Mouse (Mus musculus): ENCODE results near the gene Spata5. TPM values are rescaled to one million over a fixed set of nuclear protein-coding genes. Genes with fewer than 3 reads are reported as not detected.

The Spata5 gene
- polyA plus RNA-seq, 1 experiment from 2014 or later = 17.8 TPM

- no peaks in the 10 kb centered on the region for H3K27me3 ChIP-seq
- H3K9ac ChIP-seq = peak overlapping the region; percentile 17
- WGBS (ENCODE audit: insufficient replicate concordance) = 20% methylated on average over 7 of the region's 7 CpGs
- no peaks in the 10 kb centered on the region for H3K36me3 ChIP-seq (replicated peaks)
- peaks cover 90% of the 10 kb centered on the region for H3K4me1 ChIP-seq (replicated peaks)
- H3K27ac ChIP-seq (replicated peaks) = peak overlapping the region; percentile 94
- no peak for ATAC-seq (ENCODE audit: insufficient read depth)
- H3K4me3 ChIP-seq (replicated peaks) = no peak overlapping the region
- no peak overlapping the region for H3K4me2 ChIP-seq
- H3K9me3 ChIP-seq (replicated peaks) = no peaks in the 10 kb centered on the region
These were observed 136.9 kb downstream of the Spata5 start for GRCm38 (mm10) chr3:37556412-37557113.

GRCm38 (mm10) chr3:37557741-37558479 lies 138.2 kb downstream of the Spata5 start:
- H3K27me3 ChIP-seq = no peaks in the 10 kb centered on the region
- peak overlapping the region; percentile 94 for H3K27ac ChIP-seq (replicated peaks)
- H3K9ac ChIP-seq = peak overlapping the region; percentile 31
- H3K4me1 ChIP-seq (replicated peaks) = peaks cover 87% of the 10 kb centered on the region
- no peaks in the 10 kb centered on the region for H3K9me3 ChIP-seq (replicated peaks)
- ATAC-seq (ENCODE audit: insufficient read depth) = peak; percentile 69
- H3K36me3 ChIP-seq (replicated peaks) = no peaks in the 10 kb centered on the region
- 15% methylated on average over 4 of the region's 4 CpGs for WGBS (ENCODE audit: insufficient replicate concordance)
- peak overlapping the region; percentile 21; the same call in 1 of the 2 replicates for H3K4me2 ChIP-seq
- H3K4me3 ChIP-seq (replicated peaks) = no peak overlapping the region

- 17% methylated on average over 2 of the region's 2 CpGs for WGBS (ENCODE audit: insufficient replicate concordance)
- Histone ChIP-seq H3K9ac (peak overlapping the region; percentile 25; the same call in 1 of the 2 replicates), H3K27me3 (no peaks in the 10 kb centered on the region), H3K36me3 (replicated peaks) (no peaks in the 10 kb centered on the region), H3K4me3 (replicated peaks) (no peak overlapping the region), H3K4me1 (replicated peaks) (peaks cover 87% of the 10 kb centered on the region), H3K4me2 (peak overlapping the region; percentile 46), H3K27ac (replicated peaks) (peak overlapping the region; percentile 94), H3K9me3 (replicated peaks) (no peaks in the 10 kb centered on the region)
- peak; percentile 89 for ATAC-seq (ENCODE audit: insufficient read depth)
These were observed 139.6 kb downstream of the Spata5 start for GRCm38 (mm10) chr3:37559339-37559738.

- Histone ChIP-seq H3K9me3 (replicated peaks) (no peaks in the 10 kb centered on the region), H3K27me3 (no peaks in the 10 kb centered on the region), H3K4me3 (replicated peaks) (no peak overlapping the region), H3K36me3 (replicated peaks) (no peaks in the 10 kb centered on the region), H3K9ac (no peak overlapping the region), H3K4me1 (replicated peaks) (peaks cover 83% of the 10 kb centered on the region), H3K4me2 (no peak overlapping the region), H3K27ac (replicated peaks) (peak overlapping the region; percentile 74)
- ATAC-seq (ENCODE audit: insufficient read depth) = no peak
- WGBS (ENCODE audit: insufficient replicate concordance) = 80% methylated on average over 3 of the region's 3 CpGs
These were observed 141.8 kb downstream of the Spata5 start for GRCm38 (mm10) chr3:37561466-37561865.

DNA sequence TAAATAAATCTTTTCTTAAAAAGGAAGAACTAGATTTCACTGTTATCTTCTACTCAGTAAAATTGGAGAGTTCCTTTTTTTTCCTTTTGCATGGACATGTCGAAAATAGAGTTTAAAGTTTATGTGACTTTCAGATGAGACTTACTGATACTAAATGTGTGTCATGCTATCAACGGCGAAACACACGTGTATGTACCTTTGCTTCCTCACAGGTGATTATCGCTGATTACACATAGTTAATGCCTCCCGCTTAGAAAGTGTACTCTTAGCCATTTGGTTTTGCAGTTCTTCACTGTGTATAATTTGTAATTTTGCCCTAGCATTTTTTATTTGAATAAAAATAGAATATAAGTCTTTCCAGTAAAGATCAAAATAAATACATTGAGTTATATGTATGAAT lies 146.4 kb downstream of the Spata5 start:
- Histone ChIP-seq H3K36me3 (replicated peaks) (no peaks in the 10 kb centered on the region), H3K4me2 (peak overlapping the region; percentile 37; the same call in 1 of the 2 replicates), H3K27ac (replicated peaks) (peak overlapping the region; percentile 68), H3K9me3 (replicated peaks) (no peaks in the 10 kb centered on the region), H3K4me1 (replicated peaks) (peaks cover 72% of the 10 kb centered on the region), H3K9ac (no peak overlapping the region), H3K27me3 (no peaks in the 10 kb centered on the region), H3K4me3 (replicated peaks) (no peak overlapping the region)
- 53% methylated on average over 6 of the region's 6 CpGs for WGBS (ENCODE audit: insufficient replicate concordance)
- ATAC-seq (ENCODE audit: insufficient read depth) = peak; percentile 61

- no peaks in the 10 kb centered on the region for H3K27me3 ChIP-seq
- no peak overlapping the region for H3K4me3 ChIP-seq (replicated peaks)
- no peak overlapping the region for H3K9ac ChIP-seq
- H3K36me3 ChIP-seq (replicated peaks) = no peaks in the 10 kb centered on the region
- no peak; the same call in 1 of the 2 replicates for ATAC-seq (ENCODE audit: insufficient read depth)
- no peak overlapping the region for H3K4me2 ChIP-seq
- H3K4me1 ChIP-seq (replicated peaks) = peaks cover 69% of the 10 kb centered on the region
- H3K27ac ChIP-seq (replicated peaks) = peak overlapping the region; percentile 68
- WGBS (ENCODE audit: insufficient replicate concordance) = 65% methylated on average over 1 of the region's 1 CpGs
- H3K9me3 ChIP-seq (replicated peaks) = no peaks in the 10 kb centered on the region
These were observed 147.8 kb downstream of the Spata5 start for GRCm38 (mm10) chr3:37567505-37567904.

DNA sequence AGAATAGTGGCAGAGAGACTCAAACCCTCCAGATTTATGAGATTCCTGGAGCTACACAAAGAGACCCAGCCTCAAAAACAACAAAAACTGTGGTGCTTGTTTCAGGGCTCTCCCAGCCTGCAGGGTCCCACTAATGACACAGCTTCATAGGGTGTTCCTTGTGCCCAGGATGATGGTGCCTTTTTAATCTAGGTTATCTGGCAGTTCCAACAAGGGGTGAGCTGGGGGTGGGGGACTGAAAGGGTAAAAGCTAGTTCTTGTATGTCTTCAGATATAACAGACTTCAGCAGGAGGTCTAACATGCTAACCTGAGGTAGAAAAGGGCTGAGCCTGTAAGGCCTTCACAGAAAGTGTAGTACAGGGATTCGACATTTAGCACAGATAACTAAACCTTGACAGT lies 149.1 kb downstream of the Spata5 start:
- Histone ChIP-seq H3K4me2 (no peak overlapping the region), H3K27ac (replicated peaks) (peak overlapping the region; percentile 53), H3K4me1 (replicated peaks) (peaks cover 69% of the 10 kb centered on the region), H3K9me3 (replicated peaks) (no peaks in the 10 kb centered on the region), H3K4me3 (replicated peaks) (no peak overlapping the region), H3K27me3 (no peaks in the 10 kb centered on the region), H3K9ac (no peak overlapping the region), H3K36me3 (replicated peaks) (no peaks in the 10 kb centered on the region)
- 56% methylated on average over 1 of the region's 1 CpGs for WGBS (ENCODE audit: insufficient replicate concordance)
- peak; percentile 45 for ATAC-seq (ENCODE audit: insufficient read depth)

- H3K36me3 ChIP-seq (replicated peaks) = no peaks in the 10 kb centered on the region
- no peaks in the 10 kb centered on the region for H3K9me3 ChIP-seq (replicated peaks)
- 83% methylated on average over 22 of the region's 22 CpGs for WGBS (ENCODE audit: insufficient replicate concordance)
- no peaks in the 10 kb centered on the region for H3K27me3 ChIP-seq
- no peak overlapping the region for H3K9ac ChIP-seq
- 0 out of 2 replicates have a peak overlapping the region, but pooled peaks have one; percentile 5 for H3K27ac ChIP-seq (replicated peaks)
- peaks cover 66% of the 10 kb centered on the region for H3K4me1 ChIP-seq (replicated peaks)
- ATAC-seq (ENCODE audit: insufficient read depth) = no peak
- no peak overlapping the region for H3K4me3 ChIP-seq (replicated peaks)
- H3K4me2 ChIP-seq = no peak overlapping the region
These were observed 150.2 kb downstream of the Spata5 start for GRCm38 (mm10) chr3:37569661-37570566.

DNA sequence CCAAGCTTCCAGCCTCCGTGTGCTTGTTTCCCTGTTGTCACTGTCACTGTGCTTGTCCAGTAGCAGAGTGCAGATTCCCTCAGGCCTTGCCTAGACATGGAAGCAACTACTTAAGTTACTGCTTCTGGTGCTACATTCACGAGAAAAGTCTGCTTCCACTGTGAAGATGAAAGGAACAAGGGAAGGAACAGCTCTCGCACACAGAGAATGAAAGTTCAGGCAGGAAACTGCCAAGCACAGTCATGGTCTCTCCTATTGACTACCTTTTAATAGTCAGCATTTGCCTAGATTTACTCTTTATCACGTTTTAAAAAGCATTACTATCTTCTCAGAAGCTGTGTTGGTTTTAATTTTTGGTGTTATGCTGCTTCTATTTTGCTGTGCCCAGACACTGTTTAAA lies 151.9 kb downstream of the Spata5 start:
- Histone ChIP-seq H3K27me3 (no peaks in the 10 kb centered on the region), H3K4me3 (replicated peaks) (no peak overlapping the region), H3K9me3 (replicated peaks) (no peaks in the 10 kb centered on the region), H3K9ac (no peak overlapping the region), H3K36me3 (replicated peaks) (no peaks in the 10 kb centered on the region), H3K4me2 (no peak overlapping the region), H3K27ac (replicated peaks) (no peak overlapping the region), H3K4me1 (replicated peaks) (peaks cover 59% of the 10 kb centered on the region)
- WGBS (ENCODE audit: insufficient replicate concordance) = 63% methylated on average over 4 of the region's 4 CpGs
- ATAC-seq (ENCODE audit: insufficient read depth) = no peak

DNA sequence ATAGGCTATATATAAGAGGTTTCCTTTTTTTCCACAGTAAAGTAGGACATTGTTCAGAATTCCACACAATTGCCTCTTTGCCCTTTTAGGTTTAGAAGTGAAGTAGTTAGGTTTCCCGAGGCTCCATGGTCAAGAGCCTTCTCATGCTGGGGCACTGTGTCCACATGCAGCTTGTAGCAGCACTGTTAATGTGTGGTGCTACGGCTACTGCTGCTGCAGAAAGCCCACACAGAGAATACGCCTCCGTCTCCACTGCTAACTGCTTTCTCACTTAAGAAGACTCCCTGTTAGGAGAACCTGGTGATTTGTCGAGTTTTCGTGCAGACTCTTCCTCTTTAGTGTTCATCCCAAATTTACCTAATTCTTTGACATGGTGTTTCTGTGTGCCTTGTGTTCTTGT lies 152.4 kb downstream of the Spata5 start:
- H3K4me3 ChIP-seq (replicated peaks) = no peak overlapping the region
- no peaks in the 10 kb centered on the region for H3K36me3 ChIP-seq (replicated peaks)
- H3K9ac ChIP-seq = no peak overlapping the region
- H3K27me3 ChIP-seq = no peaks in the 10 kb centered on the region
- ATAC-seq (ENCODE audit: insufficient read depth) = no peak
- WGBS (ENCODE audit: insufficient replicate concordance) = 76% methylated on average over 6 of the region's 6 CpGs
- H3K27ac ChIP-seq (replicated peaks) = no peak overlapping the region; the same call in 1 of the 2 replicates
- H3K4me1 ChIP-seq (replicated peaks) = peaks cover 59% of the 10 kb centered on the region
- no peak overlapping the region for H3K4me2 ChIP-seq
- no peaks in the 10 kb centered on the region for H3K9me3 ChIP-seq (replicated peaks)
